In the genomic region with DNA sequence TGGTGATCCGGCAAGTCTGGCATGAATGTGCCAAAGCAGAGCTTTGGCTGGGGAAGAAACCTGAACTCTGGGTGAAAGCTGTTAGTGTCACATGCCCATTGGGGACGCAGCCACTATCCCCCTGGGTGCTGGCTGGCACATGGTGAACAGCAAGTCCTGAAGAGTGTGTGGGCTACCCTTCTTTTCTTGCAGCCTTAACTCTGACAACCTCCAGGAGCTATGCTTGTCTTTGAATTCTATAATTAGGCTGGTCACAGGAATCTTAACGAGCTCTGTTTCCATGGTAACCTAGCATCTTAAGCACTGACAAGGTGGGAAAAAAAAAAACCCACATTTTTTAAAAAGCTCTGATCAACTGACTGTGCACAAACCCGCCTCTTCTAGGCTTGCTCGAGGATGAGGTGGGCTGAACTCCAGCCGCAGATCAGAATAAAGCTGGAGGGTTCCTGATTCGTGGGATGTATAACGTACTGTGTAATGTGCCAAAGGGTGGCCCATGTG, we compare ENCODE assay signal across 9 mouse cellular contexts. TPM values are rescaled to one million over a fixed set of nuclear protein-coding genes. Genes with fewer than 3 reads are reported as not detected.
A peak's percentile ranks its signal among the peaks of the same experiment; 100 is the strongest.
DNase-seq lines count a peak whose midpoint lies in the region; ATAC-seq and TF ChIP-seq lines count a peak whose summit lies in the region.
"Had no signal": no experiment of that assay in that cellular context is flagged by ENCODE, and none has a peak within 500 bp of the region (broad histone marks: within the 10 kb centered on the region; RNA-seq: fewer than 3 reads in every experiment).

No protein-coding gene starts in this region.

- H3K9me3 ChIP-seq in limb, embryonic 10.5 days (replicated peaks), result no peaks in the 10 kb centered on the region
- H3K9me3 ChIP-seq in liver, postnatal 0 days (ENCODE audit: low read length), result no peaks in the 10 kb centered on the region

- no peaks in the 10 kb centered on the region for H3K36me3 ChIP-seq in limb, embryonic 10.5 days
- H3K36me3 ChIP-seq in liver, postnatal 0 days (replicated peaks; ENCODE audit: insufficient read depth, low read length), result no peaks in the 10 kb centered on the region

- H3K4me1 ChIP-seq in limb, embryonic 10.5 days, result peaks cover 48% of the 10 kb centered on the region
- H3K4me1 ChIP-seq in liver, postnatal 0 days (ENCODE audit: insufficient read depth), result peaks cover 5% of the 10 kb centered on the region

- TF ChIP-seq EP300 in liver, postnatal 0 days (IDR thresholded peaks at IDR 0.05; ENCODE audit: low read depth), result no peak

- no peak for TF ChIP-seq CTCF in liver, postnatal 0 days (IDR thresholded peaks at IDR 0.05; ENCODE audit: low read depth)

- DNase-seq in right cerebral cortex, adult 18-20 months, result peak; percentile 85
- DNase-seq in right cerebral cortex, postnatal 4 days, result no peak
- DNase-seq in frontal cortex, adult 2 months (ENCODE audit: extremely low spot score in 1 of 2, low spot score in 1 of 2), result peak; percentile 82 to 85
- DNase-seq in limb, embryonic 10.5 days (ENCODE audit: low spot score), result no peak
- DNase-seq in lung, postnatal 4 days, result no peak
- DNase-seq in liver, postnatal 0 days, result no peak
- DNase-seq in kidney, postnatal 4 days, result no peak
- DNase-seq: embryo, embryonic 11 days; gastrocnemius, postnatal 14 days had no signal

- ATAC-seq in liver, postnatal 0 days, result no peak

- 0 out of 2 replicates have a peak overlapping the region, but pooled peaks have one; percentile 38 for H3K27ac ChIP-seq in limb, embryonic 10.5 days
- no peak overlapping the region for H3K27ac ChIP-seq in liver, postnatal 0 days (ENCODE audit: low read depth)

- H3K27me3 ChIP-seq in limb, embryonic 10.5 days (ENCODE audit: low read depth, poor library complexity, severe bottlenecking), result no peaks in the 10 kb centered on the region; the same call in none of the 2 replicates
- no peaks in the 10 kb centered on the region for H3K27me3 ChIP-seq in liver, postnatal 0 days (ENCODE audit: insufficient read depth, low read length)

- H3K4me2 ChIP-seq in liver, postnatal 0 days (ENCODE audit: low read depth, low read length), result no peak overlapping the region

- WGBS in limb, embryonic 10.5 days, result 63% methylated on average over 8 of the region's 8 CpGs
- 70% methylated on average over 8 of the region's 8 CpGs for WGBS in liver, postnatal 0 days (ENCODE audit: insufficient replicate concordance)

- H3K9ac ChIP-seq in liver, postnatal 0 days (replicated peaks), result no peak overlapping the region

- no peak overlapping the region for H3K4me3 ChIP-seq in limb, embryonic 10.5 days
- H3K4me3 ChIP-seq in liver, postnatal 0 days (ENCODE audit: low read depth, low read length), result no peak overlapping the region

RNA-seq across cellular contexts. Expression of a gene that starts 55.6 kb away (rescaled TPM):
- polyA plus RNA-seq in frontal cortex, adult 2 months (2012; rRNA removed), result 217 and 235 TPM in 2 replicates
- 8.4 and 9.3 TPM in 2 replicates for polyA plus RNA-seq in limb, embryonic 10.5 days (2016; fragmentation: Nextera tagmentation; extraction: Ambion mirVana)
- 3.0 TPM in 2 replicates for polyA plus RNA-seq in liver, postnatal 0 days (2015; fragmentation: Nextera tagmentation; extraction: Ambion mirVana)

RNA-seq across cellular contexts. Expression of a gene that starts 56.0 kb away (rescaled TPM):
- 41.0 and 42.9 TPM in 2 replicates for polyA plus RNA-seq in frontal cortex, adult 2 months (2012; rRNA removed)
- polyA plus RNA-seq in limb, embryonic 10.5 days (2016; fragmentation: Nextera tagmentation; extraction: Ambion mirVana), result 104 and 107 TPM in 2 replicates
- 23.1 and 24.7 TPM in 2 replicates for polyA plus RNA-seq in liver, postnatal 0 days (2015; fragmentation: Nextera tagmentation; extraction: Ambion mirVana)

Comparison
In these comparisons a context has a peak if more than half of its experiments do, and no peak if none do; other contexts are left out.
1. DNase-seq: peak in right cerebral cortex, adult 18-20 months (single experiment) and frontal cortex, adult 2 months (2 of 2); none in right cerebral cortex, postnatal 4 days (single experiment), limb, embryonic 10.5 days (single experiment), lung, postnatal 4 days (0 of 2), liver, postnatal 0 days (single experiment) and kidney, postnatal 4 days (0 of 2).
2. RNA of a gene that starts 55.6 kb away (polyA plus RNA-seq): 217 to 235 TPM in frontal cortex, adult 2 months; 8.4 to 9.3 TPM in limb, embryonic 10.5 days and 3.0 TPM in liver, postnatal 0 days; every median in the first group is over 10 times any median in the second.